Mouse (Mus musculus) small intestine, adult 10 weeks (tissue): Measurements from ENCODE around the gene Sh3rf3. TPM values are rescaled to one million over a fixed set of nuclear protein-coding genes. Genes with fewer than 3 reads are reported as not detected.

Experiments used
- polyA plus RNA-seq: library from polyadenylated mRNA; stranded (reverse); fragments of 350-450 nt; fragmentation: Illumina TruSeq; extraction: RNeasy Lipid Tissue Mini Kit (QIAGEN cat#74804); gene quantifications from one replicate; pipeline ENCODE4 v1.2.3, GENCODE M21; 2014; ENCODE audit warnings: low replicate concordance

Gene Sh3rf3
- polyA plus RNA-seq, result not detected

GRCm38 (mm10) chr10:58813081-58813800 is at the start of gene Sh3rf3:
TSS of gene Sh3rf3 (plus strand) at chr10:58813359.

Other genes starting within 250 kb of the Sh3rf3 start
- gene Edar, start 137.7 kb upstream of the Sh3rf3 start, polyA plus RNA-seq, result 0.26 TPM
- not detected for gene Gm17542, start 95.1 kb upstream of the Sh3rf3 start, polyA plus RNA-seq